Comparison of ENCODE assay signal across 14 mouse cellular contexts in the genomic region with DNA sequence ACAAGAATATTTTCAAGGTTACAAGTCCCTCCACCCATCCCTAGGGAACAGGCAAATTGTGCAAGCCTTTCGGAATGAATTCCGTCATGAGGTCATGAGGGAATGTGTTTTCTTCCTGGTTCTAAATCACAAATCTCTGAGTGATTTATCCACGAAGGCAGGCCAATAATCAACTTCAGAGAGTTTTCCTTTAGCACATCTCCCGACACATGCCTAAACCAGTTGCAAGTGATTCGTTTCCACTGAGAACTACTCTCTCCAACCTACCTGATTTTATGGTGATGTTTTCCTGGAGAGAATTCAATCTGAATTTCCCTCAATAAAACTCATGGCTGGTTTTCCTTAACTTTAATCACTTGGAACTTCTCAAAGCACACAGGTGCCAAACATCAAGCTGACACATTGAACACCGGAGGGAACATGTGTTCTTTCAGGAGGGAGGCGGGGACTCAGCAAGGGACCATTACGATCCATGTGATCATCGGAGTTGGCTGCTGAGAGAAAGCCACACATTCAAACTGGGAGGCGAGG.
A peak's percentile ranks its signal among the peaks of the same experiment; 100 is the strongest.
DNase-seq lines count a peak whose midpoint lies in the region; ATAC-seq lines count a peak whose summit lies in the region.
"Had no signal": no experiment of that assay in that cellular context is flagged by ENCODE, and none has a peak within 500 bp of the region (broad histone marks: within the 10 kb centered on the region; RNA-seq: fewer than 3 reads in every experiment).

No protein-coding gene starts in this region.

- no peak overlapping the region for H3K9ac ChIP-seq in heart, embryonic 15.5 days
- H3K9ac ChIP-seq: liver, embryonic 15.5 days; midbrain, embryonic 13.5 days had no signal

- DNase-seq in gastrocnemius, adult 18-20 months (ENCODE audit: low spot score): peak; percentile 83
- DNase-seq in gastrocnemius, postnatal 10 days: no peak
- peak; percentile 24 for DNase-seq in adipocyte (ENCODE audit: low spot score)
- peak; percentile 11 for DNase-seq in kidney, postnatal 14 days
- no peak for DNase-seq in embryo, embryonic 10 days (ENCODE audit: low spot score)
- DNase-seq in left cerebral cortex, postnatal 25 days (ENCODE audit: low spot score in 2 of 2): no peak
- DNase-seq in spleen, postnatal 36 days (ENCODE audit: low spot score in 2 of 2): no peak
- DNase-seq: layer of hippocampus, adult 9-11 months; right cerebral cortex, postnatal 14 days had no signal

- WGBS in heart, embryonic 15.5 days: 59% methylated on average over 10 of the region's 10 CpGs

- ATAC-seq in heart, embryonic 15.5 days (replicated peaks; ENCODE audit: insufficient number of reproducible peaks, insufficient read depth, low FRiP score, low read depth): peak; percentile 55; the same call in 1 of the 2 replicates
- ATAC-seq: forebrain, embryonic 16.5 days; hindbrain, embryonic 16.5 days; midbrain, embryonic 13.5 days had no signal

- H3K4me2 ChIP-seq in heart, embryonic 15.5 days: no peak overlapping the region
- H3K4me2 ChIP-seq: liver, embryonic 15.5 days; midbrain, embryonic 13.5 days had no signal

- no peaks in the 10 kb centered on the region for H3K4me1 ChIP-seq in heart, embryonic 15.5 days (replicated peaks)
- H3K4me1 ChIP-seq: liver, embryonic 15.5 days; midbrain, embryonic 13.5 days had no signal

- H3K27me3 ChIP-seq in heart, embryonic 15.5 days: no peaks in the 10 kb centered on the region
- H3K27me3 ChIP-seq: liver, embryonic 15.5 days; midbrain, embryonic 13.5 days had no signal

- no peaks in the 10 kb centered on the region for H3K9me3 ChIP-seq in heart, embryonic 15.5 days (replicated peaks)
- H3K9me3 ChIP-seq: liver, embryonic 15.5 days; midbrain, embryonic 13.5 days had no signal

- H3K27ac ChIP-seq in heart, embryonic 15.5 days: no peak overlapping the region
- H3K27ac ChIP-seq: liver, embryonic 15.5 days; midbrain, embryonic 13.5 days had no signal

- no peak overlapping the region for H3K4me3 ChIP-seq in heart, embryonic 15.5 days
- H3K4me3 ChIP-seq: liver, embryonic 15.5 days; midbrain, embryonic 13.5 days had no signal

- intact Hi-C loops in left cerebral cortex, postnatal 25 days (cut with DNase I): no loop called here

- H3K36me3 ChIP-seq in heart, embryonic 15.5 days: no peaks in the 10 kb centered on the region
- H3K36me3 ChIP-seq: liver, embryonic 15.5 days; midbrain, embryonic 13.5 days had no signal

Comparison
In these comparisons a context has a peak if more than half of its experiments do, and no peak if none do; other contexts are left out.
1. DNase-seq: peak in gastrocnemius, adult 18-20 months (single experiment), adipocyte (single experiment) and kidney, postnatal 14 days (single experiment); none in gastrocnemius, postnatal 10 days (single experiment), embryo, embryonic 10 days (single experiment), left cerebral cortex, postnatal 25 days (0 of 2) and spleen, postnatal 36 days (0 of 2).